Mouse (Mus musculus) erythroblast, embryonic 14.5 days (primary cell): ENCODE measurements at regions not wholly inside any gene's neighbourhood (a gene's known extent, or its start where the extent isn't known, plus 50 kb on each side); places are given as distances from the start of the nearest gene placed in this dataset.

Source experiments
- GATA1 ChIP-seq: IDR thresholded peaks from 2 replicates; pipeline ENCODE4 v1.6.1; 2012; ENCODE audit warnings: low read length, inconsistent platforms, mixed read lengths
- TAL1 ChIP-seq: IDR thresholded peaks from 3 replicates; pipeline ENCODE4 v1.6.1; 2012; ENCODE audit warnings: low read length, inconsistent platforms, mixed read lengths

DNA sequence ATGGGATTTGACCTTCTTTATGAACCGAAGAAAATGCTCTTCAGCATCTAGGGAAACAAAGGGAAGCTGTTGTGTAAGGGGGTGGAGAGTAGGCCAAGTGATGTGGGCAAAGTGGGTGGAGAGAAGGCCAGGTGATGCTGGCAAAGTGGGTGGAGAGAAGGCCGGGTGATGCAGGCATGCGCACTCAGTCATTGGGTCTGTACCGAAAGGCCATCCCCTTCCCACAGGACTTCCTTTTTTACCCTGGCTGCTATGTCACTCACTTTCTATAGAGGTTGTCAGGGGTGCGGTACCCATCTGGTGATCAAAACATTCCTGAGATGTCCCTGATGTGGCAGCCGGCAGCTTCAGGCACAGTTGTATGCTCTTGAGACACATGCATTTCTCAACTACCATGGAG, 131.2 kb upstream of the Prok2 start:
- no peak for TF ChIP-seq GATA1
- TF ChIP-seq TAL1: no peak
